Mouse (Mus musculus) liver, embryonic 16.5 days (tissue): ENCODE results near the gene Sugt1. TPM values are rescaled to one million over a fixed set of nuclear protein-coding genes. Genes with fewer than 3 reads are reported as not detected.
A peak's percentile ranks its signal among the peaks of the same experiment; 100 is the strongest.

Experiments
- ATAC-seq: fragments of 200-750 bp; cut with Nextera tagmentation; 2 replicates; pipeline ENCODE4 v1.8.0; 2017; ENCODE audit warnings: low read depth, mild to moderate bottlenecking, moderate number of reproducible peaks, moderate library complexity
- H3K27ac ChIP-seq: fragments of 300-500 bp; sonication (generic); 2 replicates; pipeline ENCODE4 v1.5.1; 2014; ENCODE audit warnings: mild to moderate bottlenecking, low read length
- H3K27me3 ChIP-seq: fragments of 300-500 bp; sonication (generic); 2 replicates; pipeline ENCODE4 v1.6.1; 2014; ENCODE audit warnings: low read depth, low read length, mixed read lengths; ENCODE audit not compliant: control insufficient read depth, insufficient read depth
- H3K36me3 ChIP-seq: fragments of 300-500 bp; sonication (generic); 2 replicates; pipeline ENCODE4 v1.6.1; 2014; ENCODE audit warnings: mild to moderate bottlenecking; ENCODE audit not compliant: control insufficient read depth, insufficient read depth
- H3K4me1 ChIP-seq: fragments of 300-500 bp; sonication (generic); 2 replicates; pipeline ENCODE4 v1.6.1; 2014; ENCODE audit warnings: low read depth, low read length, mixed read lengths; ENCODE audit not compliant: control insufficient read depth
- H3K4me2 ChIP-seq: fragments of 300-500 bp; sonication (generic); 2 replicates; pipeline ENCODE4 v1.6.1; 2014; ENCODE audit warnings: low read depth, low read length, mixed read lengths
- H3K4me3 ChIP-seq: fragments of 300-500 bp; sonication (generic); 2 replicates; pipeline ENCODE4 v1.5.1; 2014; ENCODE audit warnings: low read depth, mild to moderate bottlenecking, low read length
- H3K9ac ChIP-seq: fragments of 300-500 bp; sonication (generic); 2 replicates; pipeline ENCODE4 v1.6.1; 2014; ENCODE audit warnings: low read depth, low read length
- H3K9me3 ChIP-seq: fragments of 300-500 bp; sonication (generic); replicated peaks from 2 replicates; pipeline ENCODE4 v1.6.1; 2016; ENCODE audit warnings: low read length; ENCODE audit not compliant: control insufficient read depth
- WGBS: fragments of 180-500 bp; shearing (Covaris S2); extraction: QIAGEN DNeasy Blood & Tissue Kit; methylation state at CpG from one replicate; pipeline ENCODE4 v1.1.7; 2014; ENCODE audit not compliant: insufficient replicate concordance; 5-methylcytosine and 5-hydroxymethylcytosine counted together
- polyA plus RNA-seq: library from polyadenylated mRNA; unstranded; fragments of >200 nt; fragmentation: Nextera tagmentation; extraction: Ambion mirVana; gene quantifications from 2 replicates; pipeline ENCODE4 v1.2.1, GENCODE M21; 2015

Sugt1 gene
- 30.5 and 31.3 TPM in 2 replicates for polyA plus RNA-seq

DNA sequence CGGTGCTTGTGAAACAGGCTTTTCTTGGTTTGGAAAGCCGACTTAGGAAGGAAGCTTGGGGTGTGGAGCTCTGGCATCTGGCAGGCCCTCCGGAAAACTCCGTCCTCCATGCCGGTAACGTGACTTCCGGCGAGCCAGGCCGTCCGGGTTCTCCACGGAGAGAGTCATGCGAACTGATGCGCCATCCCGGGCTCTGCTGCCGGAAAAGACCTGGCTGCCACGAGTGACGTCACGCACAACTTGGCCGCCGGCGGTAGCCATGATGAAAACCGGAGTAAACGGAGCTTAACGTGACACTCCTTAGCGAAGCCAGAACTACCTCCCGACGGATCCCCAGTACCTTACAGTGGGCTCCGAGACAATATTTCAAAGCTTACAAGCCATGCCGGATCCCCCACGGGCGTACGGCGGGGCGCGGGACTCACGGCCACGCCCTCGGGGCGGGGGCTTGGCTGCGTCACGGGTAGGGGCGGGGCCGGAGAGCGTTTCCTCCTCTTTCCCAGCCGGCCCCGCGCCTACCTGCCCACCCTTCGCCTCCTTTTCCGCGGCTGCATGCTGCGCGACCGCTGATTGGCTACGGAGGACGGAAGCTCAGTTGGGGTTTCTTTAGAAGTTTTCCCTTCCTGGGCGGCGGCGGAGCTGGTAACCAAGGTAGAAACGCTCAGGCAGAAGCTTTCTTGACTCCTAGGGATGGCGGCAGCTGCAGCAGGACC is at the start of gene Sugt1:
TSS of gene Sugt1 (plus strand) at position 553 of the 713 bp plus-strand sequence.
- peaks cover 16% of the 10 kb centered on the region for H3K4me1 ChIP-seq
- ATAC-seq: peak; percentile 99
- H3K27ac ChIP-seq: peak within 1 kb of the TSS; percentile 95
- no peaks in the 10 kb centered on the region; the same call in 1 of the 2 replicates for H3K36me3 ChIP-seq
- under 1% methylated on average over 58 of the region's 60 CpGs for WGBS
- H3K4me2 ChIP-seq: peak within 1 kb of the TSS; percentile 95
- H3K9ac ChIP-seq: peak within 1 kb of the TSS; percentile 89
- no peaks in the 10 kb centered on the region for H3K27me3 ChIP-seq
- no peaks in the 10 kb centered on the region for H3K9me3 ChIP-seq
- peak within 1 kb of the TSS; percentile 90 for H3K4me3 ChIP-seq

DNA sequence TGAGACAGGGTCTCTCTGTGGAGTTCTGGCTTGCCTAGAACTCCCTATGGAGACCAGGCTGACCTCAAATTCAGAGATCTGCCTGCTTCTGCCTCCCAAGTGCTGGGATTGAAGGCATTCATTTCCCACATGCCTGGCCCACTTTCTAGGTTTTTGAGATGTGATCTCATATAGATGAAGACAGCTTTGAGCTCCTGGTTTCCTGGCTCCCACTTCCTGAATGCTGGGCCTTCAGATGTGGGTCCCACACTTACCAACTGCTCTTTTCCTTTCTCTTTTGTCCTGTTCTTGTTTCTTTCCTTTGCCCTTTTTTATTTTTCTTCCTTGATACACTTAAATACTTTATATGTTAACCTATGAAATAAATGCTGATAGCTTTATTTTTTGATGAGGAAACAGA is 49.6 kb upstream of the Sugt1 start:
- peak overlapping the region; percentile 41; the same call in 1 of the 2 replicates for H3K9ac ChIP-seq
- H3K4me2 ChIP-seq: peak overlapping the region; percentile 48
- H3K9me3 ChIP-seq: no peaks in the 10 kb centered on the region
- peak overlapping the region; percentile 72; the same call in 1 of the 2 replicates for H3K27ac ChIP-seq
- no peak overlapping the region; the same call in 1 of the 2 replicates for H3K4me3 ChIP-seq
- no peaks in the 10 kb centered on the region; the same call in 1 of the 2 replicates for H3K36me3 ChIP-seq
- H3K4me1 ChIP-seq: peaks cover 49% of the 10 kb centered on the region
- ATAC-seq: no peak
- H3K27me3 ChIP-seq: no peaks in the 10 kb centered on the region

- Histone ChIP-seq H3K27me3 (no peaks in the 10 kb centered on the region), H3K27ac (no peak overlapping the region), H3K4me1 (peaks cover 21% of the 10 kb centered on the region), H3K9ac (no peak overlapping the region), H3K9me3 (no peaks in the 10 kb centered on the region), H3K4me3 (no peak overlapping the region), H3K4me2 (no peak overlapping the region), H3K36me3 (no peaks in the 10 kb centered on the region; the same call in 1 of the 2 replicates)
- no peak for ATAC-seq
Measured at GRCm38 (mm10) chr14:79541606-79542005, 45.9 kb upstream of the Sugt1 start.

DNA sequence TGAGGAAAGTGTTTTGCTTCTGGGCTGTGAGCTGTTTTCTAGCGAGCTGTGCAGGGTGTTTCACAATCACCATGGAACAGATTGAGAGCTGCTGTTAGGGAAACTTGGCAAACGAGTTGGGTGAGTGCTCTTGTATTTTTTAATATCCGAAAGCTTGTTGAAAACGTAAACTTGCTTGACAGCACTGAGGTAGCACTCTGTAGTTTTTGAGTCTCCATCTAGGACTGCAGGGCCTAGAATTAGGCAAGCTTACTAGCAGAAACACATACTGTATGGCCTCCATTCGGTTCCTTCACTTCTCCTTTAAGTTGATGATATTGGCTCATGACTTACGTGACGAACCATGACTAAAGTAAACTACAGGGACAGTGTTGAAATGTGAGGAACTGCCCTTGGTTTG is 38.1 kb upstream of the Sugt1 start:
- no peaks in the 10 kb centered on the region for H3K9me3 ChIP-seq
- WGBS: 71% methylated on average over 7 of the region's 7 CpGs
- no peaks in the 10 kb centered on the region for H3K36me3 ChIP-seq
- H3K27me3 ChIP-seq: no peaks in the 10 kb centered on the region
- no peak overlapping the region for H3K4me3 ChIP-seq
- H3K4me2 ChIP-seq: no peak overlapping the region
- ATAC-seq: peak; percentile 62; the same call in 1 of the 2 replicates
- peak overlapping the region; percentile 13; the same call in 1 of the 2 replicates for H3K27ac ChIP-seq
- no peak overlapping the region for H3K9ac ChIP-seq
- peaks cover 4% of the 10 kb centered on the region; the same call in 1 of the 2 replicates for H3K4me1 ChIP-seq

GRCm38 (mm10) chr14:79551929-79552328 is 35.6 kb upstream of the Sugt1 start:
- Histone ChIP-seq H3K4me2 (no peak overlapping the region), H3K27ac (no peak overlapping the region), H3K36me3 (no peaks in the 10 kb centered on the region), H3K9me3 (no peaks in the 10 kb centered on the region), H3K9ac (no peak overlapping the region), H3K27me3 (no peaks in the 10 kb centered on the region), H3K4me3 (no peak overlapping the region), H3K4me1 (peaks cover under 1% of the 10 kb centered on the region; the same call in 1 of the 2 replicates)
- 69% methylated on average over 2 of the region's 2 CpGs for WGBS
- ATAC-seq: no peak

- no peaks in the 10 kb centered on the region for H3K36me3 ChIP-seq
- H3K27ac ChIP-seq: no peak overlapping the region
- no peak overlapping the region for H3K4me2 ChIP-seq
- no peaks in the 10 kb centered on the region for H3K9me3 ChIP-seq
- no peak for ATAC-seq
- no peak overlapping the region for H3K4me3 ChIP-seq
- H3K9ac ChIP-seq: no peak overlapping the region
- WGBS: 83% methylated on average over 1 of the region's 1 CpGs
- peaks cover 2% of the 10 kb centered on the region for H3K4me1 ChIP-seq
- H3K27me3 ChIP-seq: no peaks in the 10 kb centered on the region
Measured at GRCm38 (mm10) chr14:79552854-79553253, 34.6 kb upstream of the Sugt1 start.

DNA sequence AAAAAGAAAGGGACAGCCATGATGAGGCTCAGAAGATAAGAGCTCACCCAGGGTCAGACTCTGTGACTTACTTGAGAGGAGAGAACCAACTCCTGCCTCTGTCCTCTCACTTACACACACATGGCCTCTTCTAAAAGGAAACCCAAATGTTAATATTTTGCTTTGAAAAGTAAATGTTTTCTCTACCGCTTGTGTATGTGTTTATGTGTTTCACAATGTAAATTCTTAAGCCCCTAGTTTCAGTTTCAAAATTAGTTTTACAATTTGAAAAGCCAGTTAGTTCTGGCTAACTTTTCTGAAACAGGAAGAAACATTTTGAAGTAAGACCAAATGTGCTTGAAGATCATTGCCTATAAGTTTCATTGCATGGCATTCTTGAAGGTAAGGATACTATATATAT is 29.7 kb upstream of the Sugt1 start:
- Histone ChIP-seq H3K9me3 (no peaks in the 10 kb centered on the region), H3K4me2 (no peak overlapping the region), H3K27me3 (no peaks in the 10 kb centered on the region), H3K27ac (peak overlapping the region; percentile 41; the same call in 1 of the 2 replicates), H3K4me3 (no peak overlapping the region), H3K36me3 (peaks cover 16% of the 10 kb centered on the region), H3K4me1 (peaks cover 6% of the 10 kb centered on the region), H3K9ac (no peak overlapping the region)
- ATAC-seq: no peak
- 76% methylated on average over 1 of the region's 1 CpGs for whole genome bisulfite sequencing

- no peaks in the 10 kb centered on the region for H3K9me3 ChIP-seq
- peak; percentile 56; the same call in 1 of the 2 replicates for ATAC-seq
- H3K4me2 ChIP-seq: no peak overlapping the region
- H3K27me3 ChIP-seq: no peaks in the 10 kb centered on the region
- H3K9ac ChIP-seq: no peak overlapping the region
- H3K27ac ChIP-seq: peak overlapping the region; percentile 38
- 40% methylated on average over 5 of the region's 5 CpGs for WGBS
- H3K4me1 ChIP-seq: peaks cover 3% of the 10 kb centered on the region; the same call in 1 of the 2 replicates
- H3K4me3 ChIP-seq: no peak overlapping the region
- peaks cover 24% of the 10 kb centered on the region for H3K36me3 ChIP-seq
Measured at GRCm38 (mm10) chr14:79562745-79563144, 24.7 kb upstream of the Sugt1 start.

DNA sequence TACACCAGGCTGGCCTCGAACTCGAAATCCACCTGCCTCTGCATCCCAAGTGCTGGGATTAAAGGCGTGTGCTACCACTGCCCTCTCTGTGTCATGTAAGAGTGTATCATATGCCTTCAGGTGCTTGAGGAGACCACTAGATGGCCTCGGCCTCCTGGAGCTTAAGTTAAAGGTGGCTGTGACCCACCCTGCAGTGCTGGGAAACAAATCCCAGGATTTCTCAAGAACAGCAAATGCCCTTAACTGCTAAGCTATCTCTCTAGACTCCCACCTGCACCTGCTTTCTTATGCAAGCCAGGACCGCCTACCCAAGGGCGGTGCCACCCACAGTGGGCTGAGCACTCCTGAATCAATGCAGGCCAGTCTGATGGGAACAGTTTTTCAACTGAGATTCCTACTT is 22.7 kb upstream of the Sugt1 start:
- Histone ChIP-seq H3K4me1 (peaks cover 3% of the 10 kb centered on the region; the same call in 1 of the 2 replicates), H3K9ac (no peak overlapping the region), H3K4me2 (no peak overlapping the region), H3K27me3 (no peaks in the 10 kb centered on the region), H3K36me3 (peaks cover 30% of the 10 kb centered on the region), H3K9me3 (no peaks in the 10 kb centered on the region), H3K27ac (no peak overlapping the region), H3K4me3 (no peak overlapping the region)
- 78% methylated on average over 6 of the region's 6 CpGs for WGBS
- ATAC-seq: no peak
